Mouse (Mus musculus) brain, embryonic 14.5 days (tissue): ENCODE data around the gene Duox2. TPM values are rescaled to one million over a fixed set of nuclear protein-coding genes. Genes with fewer than 3 reads are reported as not detected.

ENCODE experiments used
- DNase-seq: peaks from one replicate; pipeline ENCODE4 v3.0.0-alpha.2; 2011; ENCODE audit warnings: low read depth
- CTCF ChIP-seq: fragments of 200-500 bp; IDR thresholded peaks from 2 replicates; pipeline ENCODE4 v1.5.1; 2012; ENCODE audit warnings: inconsistent platforms, mild to moderate bottlenecking, moderate library complexity, borderline replicate concordance; ENCODE audit not compliant: insufficient read depth, insufficient read length; ENCODE audit errors: extremely low read depth
- POLR2A ChIP-seq: fragments of 200-500 bp; IDR thresholded peaks from 2 replicates; pipeline ENCODE4 v1.6.1; 2012; ENCODE audit warnings: mild to moderate bottlenecking, inconsistent platforms, borderline replicate concordance; ENCODE audit not compliant: poor library complexity, insufficient read depth, insufficient read length, severe bottlenecking; ENCODE audit errors: extremely low read depth
- polyA plus RNA-seq: library from polyadenylated mRNA; depleted of rRNA; stranded (reverse); fragments of >200 nt; gene quantifications from 2 replicates; pipeline ENCODE4 v1.2.3, GENCODE M21; 2012; rRNA removed

The Duox2 gene
- polyA plus RNA-seq, 1 experiment = 0.08 TPM

DNA sequence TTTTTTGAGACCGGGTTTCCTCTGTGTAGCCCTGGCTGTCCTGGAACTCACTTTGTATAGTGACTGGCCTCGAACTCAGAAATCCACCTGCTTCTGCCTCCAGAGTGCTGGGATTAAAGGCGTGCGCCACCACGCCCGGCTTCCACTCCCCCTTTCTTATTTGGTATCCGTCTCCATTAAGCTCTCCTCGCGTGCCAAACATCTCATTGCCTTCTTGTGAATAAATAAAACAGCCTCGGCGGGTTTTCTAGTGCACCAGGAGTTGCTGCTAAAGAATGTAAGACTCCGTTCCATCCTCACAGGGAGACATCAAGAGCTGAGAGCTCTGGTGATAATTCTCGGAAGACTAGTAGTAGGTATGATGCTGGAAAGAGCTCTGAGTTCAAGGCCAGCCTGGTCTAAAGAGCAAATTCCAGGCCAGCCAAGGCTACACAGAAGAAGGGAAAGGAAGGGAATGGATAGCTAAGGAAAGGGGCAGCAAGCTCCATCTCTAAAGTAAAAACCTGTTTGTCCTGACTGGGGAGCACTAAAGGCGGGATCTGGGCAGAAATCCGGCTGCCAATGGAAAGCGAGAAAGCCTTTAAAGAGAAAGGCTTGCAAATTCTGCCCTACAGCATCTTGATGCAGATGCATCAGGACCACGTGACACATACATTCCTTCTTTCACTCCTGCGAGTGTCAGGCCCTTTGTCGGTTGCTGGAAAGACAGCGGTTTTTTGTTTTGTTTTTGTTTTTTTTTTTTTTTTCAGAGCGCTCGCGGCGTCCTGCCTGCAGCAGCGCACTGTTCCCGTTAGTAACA lies 64.3 kb downstream of the Duox2 start:
- DNase-seq = peak; percentile 87
- TF ChIP-seq CTCF = no peak
- no peak for TF ChIP-seq POLR2A

DNA sequence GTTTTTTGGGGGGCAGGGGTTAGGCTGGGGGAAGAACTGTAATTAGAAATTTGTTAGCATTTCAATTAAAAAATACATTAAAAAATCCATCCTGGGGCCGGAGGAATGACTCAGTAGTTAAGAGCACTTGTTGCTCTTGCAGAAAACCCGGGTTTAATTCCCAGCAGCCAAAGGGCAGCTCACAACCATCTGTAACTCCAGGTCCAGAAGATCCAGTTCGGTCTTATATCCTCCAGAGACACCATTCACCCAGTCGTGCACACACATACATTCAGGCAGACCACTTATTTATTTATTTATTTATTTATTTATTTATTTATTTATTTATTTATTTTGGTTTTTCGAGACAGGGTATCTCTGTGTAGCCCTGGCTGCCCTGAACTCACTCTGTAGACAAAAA lies 64.9 kb downstream of the Duox2 start:
- TF ChIP-seq CTCF = no peak
- TF ChIP-seq POLR2A = no peak
- DNase-seq = peak; percentile 24

DNA sequence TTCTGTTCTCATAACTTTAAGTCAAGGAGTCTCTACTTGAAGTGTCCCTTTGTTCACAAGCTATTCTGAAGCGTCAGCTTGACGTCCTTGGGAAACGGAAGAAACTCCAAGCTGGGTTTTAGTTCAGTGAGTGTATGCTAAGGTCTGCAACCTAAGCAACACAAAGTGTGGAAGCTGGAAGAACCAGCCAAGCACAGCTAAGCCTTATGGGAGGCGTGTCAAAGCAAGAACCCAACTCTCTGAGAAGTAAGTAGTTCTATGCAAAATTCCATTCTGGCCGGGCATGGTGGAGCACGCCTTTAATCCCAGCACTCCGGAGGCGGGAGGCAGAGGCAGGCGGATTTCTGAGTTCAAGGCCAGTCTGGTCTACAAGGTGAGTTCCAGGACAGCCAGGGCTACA lies 66.6 kb downstream of the Duox2 start:
- no peak for TF ChIP-seq POLR2A
- TF ChIP-seq CTCF = no peak
- no peak for DNase-seq

DNA sequence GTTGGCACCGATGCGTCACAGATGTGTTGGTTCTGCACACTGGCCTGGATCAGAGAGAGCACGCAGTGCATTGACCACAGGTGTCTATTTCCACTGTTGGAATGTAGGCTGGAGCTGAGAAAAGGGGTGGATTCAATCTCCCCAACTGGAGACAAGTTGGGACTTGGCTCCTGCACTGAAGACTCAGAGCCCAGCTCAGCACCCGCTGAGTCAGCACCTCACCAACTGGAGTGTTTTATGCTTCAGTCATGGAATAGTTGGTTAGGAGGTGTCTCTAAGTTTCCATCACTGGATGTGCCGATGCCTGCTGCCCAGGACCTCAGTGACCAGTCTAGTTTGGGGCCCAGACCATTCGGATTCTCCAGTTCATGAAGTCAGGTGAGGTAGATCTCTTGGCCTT lies 67.9 kb downstream of the Duox2 start:
- TF ChIP-seq CTCF = no peak
- no peak for DNase-seq

Other genes with a start within 250 kb of the Duox2 start
- 13.3 and 14.9 TPM in 2 replicates for gene Spg11, start 180.1 kb downstream of the Duox2 start, polyA plus RNA-seq
- gene B2m, start 150.8 kb downstream of the Duox2 start, polyA plus RNA-seq = 36.0 and 52.2 TPM in 2 replicates
- not detected in 2 replicates for gene Trim69, start 137.7 kb downstream of the Duox2 start, polyA plus RNA-seq
- not detected in 2 replicates for gene Patl2, start 112.3 kb downstream of the Duox2 start, polyA plus RNA-seq
- not detected in 2 replicates for gene Terb2, start 112.2 kb downstream of the Duox2 start, polyA plus RNA-seq
- gene Sord, start 63.7 kb downstream of the Duox2 start, polyA plus RNA-seq = 10.3 and 13.4 TPM in 2 replicates
- 0.04 and 0.05 TPM in 2 replicates for gene Duoxa2, start 451 bp upstream of the Duox2 start, polyA plus RNA-seq
- gene Duoxa1, start 15.3 kb upstream of the Duox2 start, polyA plus RNA-seq = 0.18 and 0.55 TPM in 2 replicates
- gene Duox1, start 17.2 kb upstream of the Duox2 start, polyA plus RNA-seq = 0.08 and 0.22 TPM in 2 replicates
- 84.9 and 88.6 TPM in 2 replicates for gene Shf, start 70.7 kb upstream of the Duox2 start, polyA plus RNA-seq
- 0.04 and 0.05 TPM in 2 replicates for gene Slc28a2, start 128.0 kb upstream of the Duox2 start, polyA plus RNA-seq
- gene Gm14085, start 186.5 kb upstream of the Duox2 start, polyA plus RNA-seq = not detected in 2 replicates